Mouse (Mus musculus): ENCODE data around the gene Rpl38. TPM values are rescaled to one million over a fixed set of nuclear protein-coding genes. Genes with fewer than 3 reads are reported as not detected.

Rpl38 gene
- polyA plus RNA-seq, 1 experiment, result 1,828 TPM

- Histone ChIP-seq H3K4me3 (ENCODE audit: insufficient read depth, low read length) (no peak overlapping the region), H3K27ac (ENCODE audit: insufficient read depth, low read length) (no peak overlapping the region), H3K4me1 (ENCODE audit: control insufficient read depth, insufficient read depth, low read length) (no peaks in the 10 kb centered on the region)
- no peak for TF ChIP-seq CTCF (IDR thresholded peaks at IDR 0.05; ENCODE audit: extremely low read depth, insufficient read depth, low read length)
- no peak for TF ChIP-seq POLR2A (IDR thresholded peaks at IDR 0.05; ENCODE audit: extremely low read depth, insufficient read depth, low read length)
These were observed 24.3 kb downstream of the Rpl38 start for GRCm38 (mm10) chr11:114692601-114693000.

GRCm38 (mm10) chr11:114693456-114693855, 25.1 kb downstream of the Rpl38 start:
- TF ChIP-seq POLR2A (IDR thresholded peaks at IDR 0.05; ENCODE audit: extremely low read depth, insufficient read depth, low read length) (no peak), CTCF (IDR thresholded peaks at IDR 0.05; ENCODE audit: extremely low read depth, insufficient read depth, low read length) (no peak)
- Histone ChIP-seq H3K27ac (ENCODE audit: insufficient read depth, low read length) (no peak overlapping the region), H3K4me1 (ENCODE audit: control insufficient read depth, insufficient read depth, low read length) (no peaks in the 10 kb centered on the region), H3K4me3 (ENCODE audit: insufficient read depth, low read length) (no peak overlapping the region)

GRCm38 (mm10) chr11:114694451-114694850, 26.1 kb downstream of the Rpl38 start:
- no peak overlapping the region for H3K4me3 ChIP-seq (ENCODE audit: insufficient read depth, low read length)
- no peaks in the 10 kb centered on the region for H3K4me1 ChIP-seq (ENCODE audit: control insufficient read depth, insufficient read depth, low read length)
- H3K27ac ChIP-seq (ENCODE audit: insufficient read depth, low read length), result no peak overlapping the region
- TF ChIP-seq POLR2A (IDR thresholded peaks at IDR 0.05; ENCODE audit: extremely low read depth, insufficient read depth, low read length) (no peak), CTCF (IDR thresholded peaks at IDR 0.05; ENCODE audit: extremely low read depth, insufficient read depth, low read length) (no peak)

GRCm38 (mm10) chr11:114698496-114698895, 30.2 kb downstream of the Rpl38 start:
- no peak overlapping the region for H3K27ac ChIP-seq (ENCODE audit: insufficient read depth, low read length)
- H3K4me3 ChIP-seq (ENCODE audit: insufficient read depth, low read length), result no peak overlapping the region
- H3K4me1 ChIP-seq (ENCODE audit: control insufficient read depth, insufficient read depth, low read length), result no peaks in the 10 kb centered on the region
- TF ChIP-seq CTCF (IDR thresholded peaks at IDR 0.05; ENCODE audit: extremely low read depth, insufficient read depth, low read length), result no peak

- Histone ChIP-seq H3K4me3 (ENCODE audit: insufficient read depth, low read length) (no peak overlapping the region), H3K4me1 (ENCODE audit: control insufficient read depth, insufficient read depth, low read length) (peaks cover under 1% of the 10 kb centered on the region; the same call in 1 of the 2 replicates), H3K27ac (ENCODE audit: insufficient read depth, low read length) (no peak overlapping the region)
- TF ChIP-seq POLR2A (IDR thresholded peaks at IDR 0.05; ENCODE audit: extremely low read depth, insufficient read depth, low read length) (no peak), CTCF (IDR thresholded peaks at IDR 0.05; ENCODE audit: extremely low read depth, insufficient read depth, low read length) (no peak)
These were observed 31.2 kb downstream of the Rpl38 start for GRCm38 (mm10) chr11:114699511-114699910.

GRCm38 (mm10) chr11:114702311-114702995, 34.1 kb downstream of the Rpl38 start:
- TF ChIP-seq POLR2A (IDR thresholded peaks at IDR 0.05; ENCODE audit: extremely low read depth, insufficient read depth, low read length) (no peak), CTCF (IDR thresholded peaks at IDR 0.05; ENCODE audit: extremely low read depth, insufficient read depth, low read length) (no peak)
- Histone ChIP-seq H3K27ac (ENCODE audit: insufficient read depth, low read length) (no peak overlapping the region), H3K4me3 (ENCODE audit: insufficient read depth, low read length) (no peak overlapping the region), H3K4me1 (ENCODE audit: control insufficient read depth, insufficient read depth, low read length) (peaks cover 3% of the 10 kb centered on the region; the same call in 1 of the 2 replicates)

- Histone ChIP-seq H3K4me1 (ENCODE audit: control insufficient read depth, insufficient read depth, low read length) (peaks cover 3% of the 10 kb centered on the region; the same call in 1 of the 2 replicates), H3K27ac (ENCODE audit: insufficient read depth, low read length) (no peak overlapping the region), H3K4me3 (ENCODE audit: insufficient read depth, low read length) (no peak overlapping the region)
- TF ChIP-seq CTCF (IDR thresholded peaks at IDR 0.05; ENCODE audit: extremely low read depth, insufficient read depth, low read length), result no peak
- no peak for TF ChIP-seq POLR2A (IDR thresholded peaks at IDR 0.05; ENCODE audit: extremely low read depth, insufficient read depth, low read length)
These were observed 34.7 kb downstream of the Rpl38 start for GRCm38 (mm10) chr11:114702996-114703361.

GRCm38 (mm10) chr11:114704071-114704913, 36.0 kb downstream of the Rpl38 start:
- Histone ChIP-seq H3K4me3 (ENCODE audit: insufficient read depth, low read length) (no peak overlapping the region), H3K27ac (ENCODE audit: insufficient read depth, low read length) (peak overlapping the region; percentile 5), H3K4me1 (ENCODE audit: control insufficient read depth, insufficient read depth, low read length) (peaks cover 3% of the 10 kb centered on the region; the same call in 1 of the 2 replicates)
- TF ChIP-seq POLR2A (IDR thresholded peaks at IDR 0.05; ENCODE audit: extremely low read depth, insufficient read depth, low read length) (no peak), CTCF (IDR thresholded peaks at IDR 0.05; ENCODE audit: extremely low read depth, insufficient read depth, low read length) (no peak)

GRCm38 (mm10) chr11:114706358-114706757, 38.0 kb downstream of the Rpl38 start:
- Histone ChIP-seq H3K4me1 (ENCODE audit: control insufficient read depth, insufficient read depth, low read length) (peaks cover 3% of the 10 kb centered on the region; the same call in 1 of the 2 replicates), H3K27ac (ENCODE audit: insufficient read depth, low read length) (no peak overlapping the region), H3K4me3 (ENCODE audit: insufficient read depth, low read length) (no peak overlapping the region)
- TF ChIP-seq CTCF (IDR thresholded peaks at IDR 0.05; ENCODE audit: extremely low read depth, insufficient read depth, low read length), result no peak
- no peak for TF ChIP-seq POLR2A (IDR thresholded peaks at IDR 0.05; ENCODE audit: extremely low read depth, insufficient read depth, low read length)

GRCm38 (mm10) chr11:114711393-114711792, 43.1 kb downstream of the Rpl38 start:
- TF ChIP-seq POLR2A (IDR thresholded peaks at IDR 0.05; ENCODE audit: extremely low read depth, insufficient read depth, low read length) (no peak), CTCF (IDR thresholded peaks at IDR 0.05; ENCODE audit: extremely low read depth, insufficient read depth, low read length) (no peak)
- no peak overlapping the region for H3K27ac ChIP-seq (ENCODE audit: insufficient read depth, low read length)
- H3K4me3 ChIP-seq (ENCODE audit: insufficient read depth, low read length), result no peak overlapping the region
- no peaks in the 10 kb centered on the region for H3K4me1 ChIP-seq (ENCODE audit: control insufficient read depth, insufficient read depth, low read length)
